Mouse (Mus musculus) neural tube, embryonic 11.5 days (tissue): ENCODE measurements around the gene Prkar1a. TPM values are rescaled to one million over a fixed set of nuclear protein-coding genes. Genes with fewer than 3 reads are reported as not detected.

Source experiments
- ATAC-seq: fragments of 200-750 bp; cut with Nextera tagmentation; 2 replicates; pipeline ENCODE4 v1.8.0; 2017; ENCODE audit warnings: moderate number of reproducible peaks, mild to moderate bottlenecking, moderate TSS enrichment, moderate library complexity; ENCODE audit not compliant: insufficient read depth, low FRiP score, low TSS enrichment
- DNase-seq: peaks from one replicate; pipeline ENCODE4 v3.0.0-alpha.2; 2015; ENCODE audit warnings: low spot score
- H3K27ac ChIP-seq: fragments of 300-500 bp; sonication (generic); 2 replicates; pipeline ENCODE4 v1.5.1; 2014; ENCODE audit warnings: low read depth, mild to moderate bottlenecking, low read length
- H3K27me3 ChIP-seq: fragments of 300-500 bp; sonication (generic); 2 replicates; pipeline ENCODE4 v1.6.1; 2014; ENCODE audit warnings: mild to moderate bottlenecking, low read length, mixed read lengths; ENCODE audit not compliant: control insufficient read depth, insufficient read depth
- H3K36me3 ChIP-seq: fragments of 300-500 bp; sonication (generic); 2 replicates; pipeline ENCODE4 v1.6.1; 2014; ENCODE audit warnings: mild to moderate bottlenecking, low read length, moderate library complexity, mixed read lengths; ENCODE audit not compliant: control insufficient read depth, insufficient read depth
- H3K4me1 ChIP-seq: fragments of 300-500 bp; sonication (generic); 2 replicates; pipeline ENCODE4 v1.6.1; 2014; ENCODE audit warnings: low read length, mixed read lengths; ENCODE audit not compliant: control insufficient read depth, insufficient read depth
- H3K4me2 ChIP-seq: fragments of 300-500 bp; sonication (generic); 2 replicates; pipeline ENCODE4 v1.6.1; 2014; ENCODE audit warnings: low read depth, mild to moderate bottlenecking, moderate library complexity
- H3K4me3 ChIP-seq: fragments of 300-500 bp; sonication (generic); 2 replicates; pipeline ENCODE4 v1.5.1; 2014; ENCODE audit warnings: low read depth, low read length
- H3K9ac ChIP-seq: fragments of 300-500 bp; sonication (generic); 2 replicates; pipeline ENCODE4 v1.6.1; 2014; ENCODE audit warnings: mild to moderate bottlenecking, low read length
- H3K9me3 ChIP-seq: fragments of 300-500 bp; sonication (generic); 2 replicates; pipeline ENCODE4 v1.6.1; 2016; ENCODE audit warnings: low read length; ENCODE audit not compliant: control insufficient read depth
- WGBS: fragments of 180-500 bp; shearing (Covaris S2); extraction: QIAGEN DNeasy Blood & Tissue Kit; methylation state at CpG from one replicate; pipeline ENCODE4 v1.1.7; 2014; 5-methylcytosine and 5-hydroxymethylcytosine counted together
- polyA plus RNA-seq: library from polyadenylated mRNA; unstranded; fragments of >200 nt; fragmentation: Nextera tagmentation; extraction: Ambion mirVana; gene quantifications from 2 replicates; pipeline ENCODE4 v1.2.1, GENCODE M21; 2014

Gene Prkar1a
- polyA plus RNA-seq, 1 experiment from 2014 or later = 461 TPM

- H3K27ac ChIP-seq = no peak overlapping the region
- ATAC-seq = no peak
- no peak overlapping the region for H3K4me2 ChIP-seq
- DNase-seq = no peak
- H3K4me3 ChIP-seq = no peak overlapping the region
- WGBS = 89% methylated on average over 4 of the region's 4 CpGs
- H3K9me3 ChIP-seq = no peaks in the 10 kb centered on the region
- no peaks in the 10 kb centered on the region for H3K4me1 ChIP-seq
- no peak overlapping the region for H3K9ac ChIP-seq
- no peaks in the 10 kb centered on the region for H3K36me3 ChIP-seq
- H3K27me3 ChIP-seq = no peaks in the 10 kb centered on the region
Measured at GRCm38 (mm10) chr11:109689539-109689938, 40.3 kb downstream of the Prkar1a start.

- no peak overlapping the region for H3K4me2 ChIP-seq
- no peaks in the 10 kb centered on the region for H3K4me1 ChIP-seq
- H3K27me3 ChIP-seq = no peaks in the 10 kb centered on the region
- no peaks in the 10 kb centered on the region for H3K9me3 ChIP-seq
- H3K4me3 ChIP-seq = no peak overlapping the region
- ATAC-seq = no peak
- H3K36me3 ChIP-seq = no peaks in the 10 kb centered on the region
- 31% methylated on average over 3 of the region's 3 CpGs for WGBS
- no peak overlapping the region for H3K9ac ChIP-seq
- no peak overlapping the region for H3K27ac ChIP-seq
- no peak for DNase-seq
Measured at GRCm38 (mm10) chr11:109692737-109693136, 43.5 kb downstream of the Prkar1a start.

GRCm38 (mm10) chr11:109696519-109696918 lies 47.3 kb downstream of the Prkar1a start:
- DNase-seq (no peak), ATAC-seq (no peak)
- WGBS = 91% methylated on average over 4 of the region's 4 CpGs
- H3K9me3 ChIP-seq = no peaks in the 10 kb centered on the region
- H3K27ac ChIP-seq = no peak overlapping the region
- no peak overlapping the region for H3K4me3 ChIP-seq
- H3K4me2 ChIP-seq = no peak overlapping the region
- H3K27me3 ChIP-seq = no peaks in the 10 kb centered on the region
- no peaks in the 10 kb centered on the region for H3K36me3 ChIP-seq
- H3K9ac ChIP-seq = no peak overlapping the region
- H3K4me1 ChIP-seq = no peaks in the 10 kb centered on the region

GRCm38 (mm10) chr11:109697089-109697643 lies 48.0 kb downstream of the Prkar1a start:
- no peak overlapping the region for H3K9ac ChIP-seq
- no peak overlapping the region for H3K27ac ChIP-seq
- H3K9me3 ChIP-seq = no peaks in the 10 kb centered on the region
- no peak overlapping the region for H3K4me3 ChIP-seq
- H3K36me3 ChIP-seq = no peaks in the 10 kb centered on the region
- ATAC-seq (no peak), DNase-seq (no peak)
- H3K27me3 ChIP-seq = no peaks in the 10 kb centered on the region
- H3K4me2 ChIP-seq = no peak overlapping the region
- no peaks in the 10 kb centered on the region for H3K4me1 ChIP-seq
- 86% methylated on average over 5 of the region's 5 CpGs for WGBS

GRCm38 (mm10) chr11:109698740-109699139 lies 49.5 kb downstream of the Prkar1a start:
- WGBS = 91% methylated on average over 10 of the region's 10 CpGs
- no peaks in the 10 kb centered on the region for H3K36me3 ChIP-seq
- H3K9ac ChIP-seq = no peak overlapping the region
- no peak overlapping the region for H3K27ac ChIP-seq
- no peak for DNase-seq
- no peaks in the 10 kb centered on the region for H3K4me1 ChIP-seq
- no peak overlapping the region for H3K4me3 ChIP-seq
- no peak overlapping the region for H3K4me2 ChIP-seq
- H3K9me3 ChIP-seq = no peaks in the 10 kb centered on the region
- no peak for ATAC-seq
- no peaks in the 10 kb centered on the region for H3K27me3 ChIP-seq

- no peaks in the 10 kb centered on the region for H3K9me3 ChIP-seq
- H3K27ac ChIP-seq = no peak overlapping the region
- no peak overlapping the region for H3K9ac ChIP-seq
- DNase-seq = no peak
- no peaks in the 10 kb centered on the region for H3K27me3 ChIP-seq
- H3K4me3 ChIP-seq = no peak overlapping the region
- H3K36me3 ChIP-seq = no peaks in the 10 kb centered on the region
- ATAC-seq = no peak
- H3K4me2 ChIP-seq = no peak overlapping the region
- no peaks in the 10 kb centered on the region for H3K4me1 ChIP-seq
- WGBS = 55% methylated on average over 2 of the region's 2 CpGs
Measured at GRCm38 (mm10) chr11:109699784-109700183, 50.6 kb downstream of the Prkar1a start.

- no peak overlapping the region for H3K9ac ChIP-seq
- H3K27ac ChIP-seq = no peak overlapping the region
- H3K4me3 ChIP-seq = no peak overlapping the region
- H3K36me3 ChIP-seq = no peaks in the 10 kb centered on the region
- ATAC-seq = no peak
- no peaks in the 10 kb centered on the region for H3K4me1 ChIP-seq
- H3K4me2 ChIP-seq = no peak overlapping the region
- no peaks in the 10 kb centered on the region for H3K27me3 ChIP-seq
- no peak for DNase-seq
- 84% methylated on average over 6 of the region's 6 CpGs for WGBS
- H3K9me3 ChIP-seq = no peaks in the 10 kb centered on the region
Measured at GRCm38 (mm10) chr11:109700761-109701160, 51.6 kb downstream of the Prkar1a start.

GRCm38 (mm10) chr11:109702031-109702815 lies 53.0 kb downstream of the Prkar1a start:
- Histone ChIP-seq H3K27ac (no peak overlapping the region), H3K9me3 (no peaks in the 10 kb centered on the region), H3K4me1 (no peaks in the 10 kb centered on the region), H3K36me3 (no peaks in the 10 kb centered on the region), H3K27me3 (no peaks in the 10 kb centered on the region), H3K4me3 (no peak overlapping the region), H3K4me2 (no peak overlapping the region), H3K9ac (no peak overlapping the region)
- 63% methylated on average over 10 of the region's 10 CpGs for WGBS
- ATAC-seq = no peak
- DNase-seq = no peak

- 84% methylated on average over 9 of the region's 9 CpGs for WGBS
- Histone ChIP-seq H3K4me3 (no peak overlapping the region), H3K9ac (no peak overlapping the region), H3K4me1 (no peaks in the 10 kb centered on the region), H3K27ac (no peak overlapping the region), H3K4me2 (no peak overlapping the region), H3K36me3 (no peaks in the 10 kb centered on the region), H3K9me3 (no peaks in the 10 kb centered on the region), H3K27me3 (no peaks in the 10 kb centered on the region)
- DNase-seq = no peak
- ATAC-seq = no peak
Measured at GRCm38 (mm10) chr11:109703845-109704244, 54.6 kb downstream of the Prkar1a start.
